Mouse (Mus musculus): ENCODE measurements around the gene Hist1h2bg. TPM values are rescaled to one million over a fixed set of nuclear protein-coding genes. Genes with fewer than 3 reads are reported as not detected.

Gene Hist1h2bg
- polyA plus RNA-seq (2014; fragmentation: Nextera tagmentation; extraction: Ambion mirVana): 6.9 and 10.2 TPM in 2 replicates

- H3K4me3 ChIP-seq (ENCODE audit: low read depth, low read length): peak within 1 kb of the TSS; percentile 45
- WGBS: 0% methylated on average over 18 of the region's 18 CpGs
- ATAC-seq (ENCODE audit: insufficient read depth, low FRiP score, low TSS enrichment) (peak; percentile 88), DNase-seq (ENCODE audit: low spot score) (peak; percentile 75)
- peak within 1 kb of the TSS; percentile 64 for H3K4me2 ChIP-seq (ENCODE audit: low read depth)
- peaks cover 6% of the 10 kb centered on the region for H3K4me1 ChIP-seq (ENCODE audit: control insufficient read depth, insufficient read depth, low read length)
- H3K27me3 ChIP-seq (ENCODE audit: control insufficient read depth, insufficient read depth, low read length): no peaks in the 10 kb centered on the region
- peak within 1 kb of the TSS; percentile 77 for H3K9ac ChIP-seq (ENCODE audit: low read length)
- no peaks in the 10 kb centered on the region for H3K9me3 ChIP-seq (ENCODE audit: control insufficient read depth, low read length)
- H3K27ac ChIP-seq (ENCODE audit: low read depth, low read length): peak within 1 kb of the TSS; percentile 93
- no peaks in the 10 kb centered on the region for H3K36me3 ChIP-seq (ENCODE audit: control insufficient read depth, insufficient read depth, low read length)
Observed at GRCm38 (mm10) chr13:23571022-23571503, at the start of gene Hist1h2bg, which contains the start of gene Hist1h2ae. Gene Hist1h2bg, plus strand, starts transcription at chr13:23571396. Gene Hist1h2ae, minus strand, starts transcription at chr13:23571220.

- no peak overlapping the region for H3K4me2 ChIP-seq (ENCODE audit: low read depth)
- H3K27me3 ChIP-seq (ENCODE audit: control insufficient read depth, insufficient read depth, low read length): no peaks in the 10 kb centered on the region
- no peak overlapping the region for H3K27ac ChIP-seq (ENCODE audit: low read depth, low read length)
- peak; percentile 80 for DNase-seq (ENCODE audit: low spot score)
- no peak overlapping the region for H3K9ac ChIP-seq (ENCODE audit: low read length)
- no peaks in the 10 kb centered on the region for H3K36me3 ChIP-seq (ENCODE audit: control insufficient read depth, insufficient read depth, low read length)
- WGBS: under 1% methylated on average over 14 of the region's 14 CpGs
- no peaks in the 10 kb centered on the region for H3K4me1 ChIP-seq (ENCODE audit: control insufficient read depth, insufficient read depth, low read length)
- ATAC-seq (ENCODE audit: insufficient read depth, low FRiP score, low TSS enrichment): no peak
- no peaks in the 10 kb centered on the region for H3K9me3 ChIP-seq (ENCODE audit: control insufficient read depth, low read length)
- no peak overlapping the region for H3K4me3 ChIP-seq (ENCODE audit: low read depth, low read length)
Observed at GRCm38 (mm10) chr13:23521703-23522102, 49.5 kb upstream of the Hist1h2bg start.

- no peaks in the 10 kb centered on the region for H3K9me3 ChIP-seq (ENCODE audit: control insufficient read depth, low read length)
- no peaks in the 10 kb centered on the region for H3K27me3 ChIP-seq (ENCODE audit: control insufficient read depth, insufficient read depth, low read length)
- no peaks in the 10 kb centered on the region for H3K36me3 ChIP-seq (ENCODE audit: control insufficient read depth, insufficient read depth, low read length)
- H3K27ac ChIP-seq (ENCODE audit: low read depth, low read length): no peak overlapping the region
- no peak overlapping the region for H3K4me2 ChIP-seq (ENCODE audit: low read depth)
- 52% methylated on average over 5 of the region's 5 CpGs for WGBS
- peaks cover 1% of the 10 kb centered on the region for H3K4me1 ChIP-seq (ENCODE audit: control insufficient read depth, insufficient read depth, low read length)
- no peak for DNase-seq (ENCODE audit: low spot score)
- H3K4me3 ChIP-seq (ENCODE audit: low read depth, low read length): no peak overlapping the region
- no peak overlapping the region for H3K9ac ChIP-seq (ENCODE audit: low read length)
- ATAC-seq (ENCODE audit: insufficient read depth, low FRiP score, low TSS enrichment): no peak
Observed at GRCm38 (mm10) chr13:23523976-23524375, 47.2 kb upstream of the Hist1h2bg start.

GRCm38 (mm10) chr13:23524654-23525053, 46.5 kb upstream of the Hist1h2bg start:
- ATAC-seq (ENCODE audit: insufficient read depth, low FRiP score, low TSS enrichment) (0 out of 2 replicates have a peak, but pooled peaks have one; percentile 25), DNase-seq (ENCODE audit: low spot score) (peak; percentile 81)
- H3K4me2 ChIP-seq (ENCODE audit: low read depth): no peak overlapping the region
- WGBS: 7% methylated on average over 5 of the region's 5 CpGs
- no peak overlapping the region for H3K27ac ChIP-seq (ENCODE audit: low read depth, low read length)
- H3K9ac ChIP-seq (ENCODE audit: low read length): no peak overlapping the region
- H3K9me3 ChIP-seq (ENCODE audit: control insufficient read depth, low read length): no peaks in the 10 kb centered on the region
- H3K27me3 ChIP-seq (ENCODE audit: control insufficient read depth, insufficient read depth, low read length): no peaks in the 10 kb centered on the region
- no peaks in the 10 kb centered on the region for H3K36me3 ChIP-seq (ENCODE audit: control insufficient read depth, insufficient read depth, low read length)
- H3K4me3 ChIP-seq (ENCODE audit: low read depth, low read length): no peak overlapping the region
- peaks cover 3% of the 10 kb centered on the region for H3K4me1 ChIP-seq (ENCODE audit: control insufficient read depth, insufficient read depth, low read length)

GRCm38 (mm10) chr13:23525901-23526300, 45.3 kb upstream of the Hist1h2bg start:
- ATAC-seq (ENCODE audit: insufficient read depth, low FRiP score, low TSS enrichment) (no peak), DNase-seq (ENCODE audit: low spot score) (peak; percentile 57)
- Histone ChIP-seq H3K9ac (ENCODE audit: low read length) (no peak overlapping the region), H3K4me2 (ENCODE audit: low read depth) (peak overlapping the region; percentile 32), H3K4me3 (ENCODE audit: low read depth, low read length) (peak overlapping the region; percentile 39), H3K4me1 (ENCODE audit: control insufficient read depth, insufficient read depth, low read length) (peaks cover 3% of the 10 kb centered on the region), H3K27me3 (ENCODE audit: control insufficient read depth, insufficient read depth, low read length) (no peaks in the 10 kb centered on the region), H3K9me3 (ENCODE audit: control insufficient read depth, low read length) (no peaks in the 10 kb centered on the region), H3K36me3 (ENCODE audit: control insufficient read depth, insufficient read depth, low read length) (no peaks in the 10 kb centered on the region), H3K27ac (ENCODE audit: low read depth, low read length) (no peak overlapping the region)
- WGBS: 1% methylated on average over 10 of the region's 10 CpGs

GRCm38 (mm10) chr13:23526312-23526711, 44.9 kb upstream of the Hist1h2bg start:
- H3K27ac ChIP-seq (ENCODE audit: low read depth, low read length): 0 out of 2 replicates have a peak overlapping the region, but pooled peaks have one; percentile 14
- ATAC-seq (ENCODE audit: insufficient read depth, low FRiP score, low TSS enrichment): peak; percentile 49; the same call in 1 of the 2 replicates
- peak overlapping the region; percentile 50 for H3K9ac ChIP-seq (ENCODE audit: low read length)
- H3K4me3 ChIP-seq (ENCODE audit: low read depth, low read length): peak overlapping the region; percentile 39
- peak; percentile 93 for DNase-seq (ENCODE audit: low spot score)
- peak overlapping the region; percentile 50 for H3K4me2 ChIP-seq (ENCODE audit: low read depth)
- H3K36me3 ChIP-seq (ENCODE audit: control insufficient read depth, insufficient read depth, low read length): no peaks in the 10 kb centered on the region
- no peaks in the 10 kb centered on the region for H3K9me3 ChIP-seq (ENCODE audit: control insufficient read depth, low read length)
- H3K4me1 ChIP-seq (ENCODE audit: control insufficient read depth, insufficient read depth, low read length): peaks cover 3% of the 10 kb centered on the region
- H3K27me3 ChIP-seq (ENCODE audit: control insufficient read depth, insufficient read depth, low read length): no peaks in the 10 kb centered on the region
- WGBS: under 1% methylated on average over 17 of the region's 17 CpGs

GRCm38 (mm10) chr13:23529005-23529404, 42.2 kb upstream of the Hist1h2bg start:
- no peaks in the 10 kb centered on the region for H3K9me3 ChIP-seq (ENCODE audit: control insufficient read depth, low read length)
- no peak overlapping the region for H3K27ac ChIP-seq (ENCODE audit: low read depth, low read length)
- H3K27me3 ChIP-seq (ENCODE audit: control insufficient read depth, insufficient read depth, low read length): no peaks in the 10 kb centered on the region
- H3K36me3 ChIP-seq (ENCODE audit: control insufficient read depth, insufficient read depth, low read length): no peaks in the 10 kb centered on the region
- no peak for ATAC-seq (ENCODE audit: insufficient read depth, low FRiP score, low TSS enrichment)
- DNase-seq (ENCODE audit: low spot score): no peak
- peak overlapping the region; percentile 73 for H3K4me2 ChIP-seq (ENCODE audit: low read depth)
- H3K4me3 ChIP-seq (ENCODE audit: low read depth, low read length): no peak overlapping the region
- 56% methylated on average over 5 of the region's 5 CpGs for WGBS
- H3K9ac ChIP-seq (ENCODE audit: low read length): peak overlapping the region; percentile 26
- peaks cover 7% of the 10 kb centered on the region for H3K4me1 ChIP-seq (ENCODE audit: control insufficient read depth, insufficient read depth, low read length)

- peaks cover 9% of the 10 kb centered on the region for H3K4me1 ChIP-seq (ENCODE audit: control insufficient read depth, insufficient read depth, low read length)
- H3K9me3 ChIP-seq (ENCODE audit: control insufficient read depth, low read length): no peaks in the 10 kb centered on the region
- H3K4me3 ChIP-seq (ENCODE audit: low read depth, low read length): peak overlapping the region; percentile 41
- WGBS: 28% methylated on average over 2 of the region's 2 CpGs
- H3K27me3 ChIP-seq (ENCODE audit: control insufficient read depth, insufficient read depth, low read length): no peaks in the 10 kb centered on the region
- H3K27ac ChIP-seq (ENCODE audit: low read depth, low read length): peak overlapping the region; percentile 92
- ATAC-seq (ENCODE audit: insufficient read depth, low FRiP score, low TSS enrichment) (no peak), DNase-seq (ENCODE audit: low spot score) (no peak)
- H3K9ac ChIP-seq (ENCODE audit: low read length): peak overlapping the region; percentile 78
- peak overlapping the region; percentile 73 for H3K4me2 ChIP-seq (ENCODE audit: low read depth)
- no peaks in the 10 kb centered on the region for H3K36me3 ChIP-seq (ENCODE audit: control insufficient read depth, insufficient read depth, low read length)
Observed at GRCm38 (mm10) chr13:23529480-23530165, 41.6 kb upstream of the Hist1h2bg start.

Measured in neural tube, embryonic 11.5 days (tissue).